Mouse (Mus musculus): ENCODE results near the gene Ctrc.

Gene Ctrc

DNA sequence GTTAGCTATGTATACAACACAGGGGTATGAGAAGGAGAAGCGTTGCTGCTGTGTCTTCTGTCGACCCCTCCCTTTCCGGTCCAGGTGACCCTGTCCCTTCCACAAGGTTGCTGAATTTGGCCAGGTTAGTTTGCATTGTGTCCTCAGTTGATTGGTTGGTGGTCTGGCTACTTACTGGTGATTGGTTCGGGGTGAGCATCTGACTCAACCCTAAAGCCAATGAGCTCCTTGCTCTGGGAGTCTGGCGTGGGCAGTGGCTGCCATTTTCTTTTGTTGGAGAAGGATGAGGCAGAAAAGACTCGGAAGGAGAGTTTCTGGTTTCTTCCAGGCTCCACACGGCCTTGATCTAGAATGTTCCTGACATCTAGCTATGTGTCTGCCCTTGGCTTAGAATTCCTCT, 26.8 kb downstream of the Ctrc start:
- no peak for DNase-seq (ENCODE audit: low read depth, low spot score)

DNA sequence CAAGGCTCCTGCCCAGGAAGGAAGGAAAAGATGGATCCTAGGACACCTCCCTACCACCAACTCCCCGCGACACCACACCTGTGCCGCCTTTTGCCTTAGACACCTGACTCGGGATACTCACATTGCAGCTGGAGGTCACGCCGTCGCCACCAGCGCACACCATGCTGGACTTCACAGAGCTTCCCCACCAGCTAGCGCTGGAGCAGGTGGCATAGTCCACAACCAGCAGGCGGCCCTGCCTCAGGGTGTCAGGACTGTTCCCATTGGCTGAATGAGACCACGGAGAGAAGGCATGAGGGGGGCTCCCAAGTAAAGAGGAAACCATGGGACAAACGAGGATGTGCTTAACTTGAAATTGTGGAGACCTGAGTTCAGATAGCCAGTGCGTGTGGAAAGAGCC, 27.3 kb downstream of the Ctrc start:
- DNase-seq (ENCODE audit: low read depth, low spot score): no peak

DNA sequence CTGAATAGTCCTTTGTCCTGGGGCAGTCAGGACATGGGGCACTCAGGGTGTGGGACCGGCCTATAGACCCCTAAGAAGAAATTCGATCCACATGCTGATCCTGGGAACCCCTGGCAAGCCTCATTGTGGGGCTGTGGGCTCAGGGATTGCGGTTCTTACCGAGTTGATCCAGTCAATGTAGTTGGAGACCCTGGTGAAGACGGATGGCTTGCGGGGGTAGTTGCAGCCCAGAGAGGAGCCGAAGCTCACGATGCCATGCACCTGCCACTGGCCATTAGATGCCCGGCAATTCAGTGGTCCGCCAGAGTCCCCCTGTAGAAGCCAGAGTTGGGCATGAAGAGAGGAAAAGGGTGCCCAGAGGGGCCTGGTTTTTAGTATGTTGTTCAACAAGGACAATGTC, 28.5 kb downstream of the Ctrc start:
- DNase-seq (ENCODE audit: low read depth, low spot score): no peak

DNA sequence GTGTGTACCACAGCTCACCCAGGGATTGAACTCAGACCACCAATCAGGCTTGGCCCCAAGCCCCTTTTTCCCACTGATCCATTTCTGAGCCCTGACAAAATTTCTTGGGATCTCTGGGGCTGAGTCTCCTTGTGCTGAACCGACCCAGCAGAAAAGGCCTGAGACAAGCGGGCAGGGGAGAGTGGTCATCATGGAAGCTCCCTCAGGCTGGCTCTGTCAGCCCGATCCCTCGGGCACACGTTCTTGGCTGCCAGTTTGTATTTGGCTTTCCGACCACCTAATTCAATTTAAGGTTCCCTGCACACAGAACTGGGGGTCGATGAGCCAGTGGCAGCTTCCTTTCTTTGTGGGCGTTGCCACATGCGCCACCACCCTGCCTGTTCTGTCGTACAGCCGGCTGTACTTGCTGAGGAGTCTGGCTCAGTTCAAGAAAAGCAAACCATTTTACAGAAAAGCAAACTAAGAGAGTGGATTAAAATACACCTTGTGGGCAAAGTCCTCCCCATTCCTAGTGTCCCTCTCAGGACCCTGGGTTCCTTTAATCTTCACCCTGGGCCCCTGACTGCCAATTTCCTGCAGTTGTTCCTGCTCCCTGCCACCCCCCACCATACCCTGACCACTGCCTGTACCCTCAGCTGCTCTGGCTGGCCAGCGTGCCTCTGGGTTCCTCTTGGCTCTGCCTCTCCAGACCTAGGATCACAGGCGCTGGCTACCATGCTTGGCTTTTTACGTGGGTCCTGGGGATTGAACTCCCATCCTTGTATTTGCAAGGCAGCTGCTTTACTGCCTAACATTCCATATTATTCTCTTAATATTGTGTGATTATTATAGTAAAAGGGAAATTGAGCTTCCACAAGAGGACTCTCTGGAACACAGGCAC, 29.1 kb downstream of the Ctrc start:
- no peak for DNase-seq (ENCODE audit: low read depth, low spot score)

DNA sequence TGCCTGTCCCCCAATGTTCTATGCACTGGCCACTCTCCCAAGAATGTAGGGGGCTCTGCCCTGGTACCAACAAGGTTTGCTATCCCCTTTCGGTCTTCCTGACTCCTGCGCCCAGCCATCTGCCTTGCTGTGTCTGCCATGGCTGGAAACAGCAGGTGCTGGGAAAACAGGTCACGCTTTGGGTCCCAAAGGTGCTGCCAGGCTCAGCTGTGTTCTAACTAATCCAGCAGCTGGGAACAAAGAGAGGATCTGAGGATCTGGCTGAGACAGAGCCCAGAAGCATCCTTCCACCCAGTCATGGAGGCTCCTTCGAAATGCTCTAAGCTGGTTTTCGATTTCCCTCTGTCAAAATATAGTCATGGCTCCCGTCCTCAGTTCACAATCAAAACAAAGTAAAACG, 29.9 kb downstream of the Ctrc start:
- DNase-seq (ENCODE audit: low read depth, low spot score): no peak

DNA sequence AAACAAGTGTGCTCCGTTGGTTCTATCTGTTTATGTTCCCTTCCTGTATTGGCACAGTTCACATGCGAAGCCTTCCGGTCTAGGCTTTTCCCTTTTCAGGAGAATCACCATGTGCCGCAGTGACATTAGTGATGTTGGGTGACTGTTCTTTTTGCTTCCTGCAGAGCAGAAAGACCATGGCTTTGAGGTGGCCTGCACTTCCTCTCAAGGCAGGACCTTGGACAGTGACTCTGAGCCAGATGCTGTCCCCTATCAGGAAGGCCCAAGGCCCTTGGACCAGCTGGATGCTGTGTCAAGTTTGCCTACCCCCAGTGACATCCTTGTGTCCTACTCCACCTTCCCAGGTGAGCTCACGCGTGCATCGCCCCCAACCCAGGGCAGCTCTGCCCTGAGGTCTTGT, 34.8 kb downstream of the Ctrc start:
- no peak for DNase-seq (ENCODE audit: low read depth, low spot score)

DNA sequence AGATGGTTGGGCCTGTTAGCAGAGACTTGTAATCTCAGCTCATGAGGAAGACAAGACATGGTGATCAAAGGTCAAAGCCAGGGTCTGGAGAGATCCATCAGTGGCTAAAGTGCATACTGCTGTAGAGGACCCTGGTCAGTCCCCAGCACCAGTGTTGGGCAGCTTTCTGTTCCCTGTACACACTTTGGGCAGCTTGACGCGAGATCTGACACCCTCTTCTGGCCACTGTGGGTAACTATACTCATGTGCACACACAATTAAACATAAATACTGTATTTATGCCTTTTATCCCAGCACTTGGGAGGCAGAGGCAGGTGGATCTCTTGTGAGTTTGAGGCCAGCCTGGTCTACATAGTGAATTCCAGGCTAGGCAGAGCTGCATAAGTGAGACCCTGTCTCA, 35.2 kb downstream of the Ctrc start:
- no peak for DNase-seq (ENCODE audit: low read depth, low spot score)

DNA sequence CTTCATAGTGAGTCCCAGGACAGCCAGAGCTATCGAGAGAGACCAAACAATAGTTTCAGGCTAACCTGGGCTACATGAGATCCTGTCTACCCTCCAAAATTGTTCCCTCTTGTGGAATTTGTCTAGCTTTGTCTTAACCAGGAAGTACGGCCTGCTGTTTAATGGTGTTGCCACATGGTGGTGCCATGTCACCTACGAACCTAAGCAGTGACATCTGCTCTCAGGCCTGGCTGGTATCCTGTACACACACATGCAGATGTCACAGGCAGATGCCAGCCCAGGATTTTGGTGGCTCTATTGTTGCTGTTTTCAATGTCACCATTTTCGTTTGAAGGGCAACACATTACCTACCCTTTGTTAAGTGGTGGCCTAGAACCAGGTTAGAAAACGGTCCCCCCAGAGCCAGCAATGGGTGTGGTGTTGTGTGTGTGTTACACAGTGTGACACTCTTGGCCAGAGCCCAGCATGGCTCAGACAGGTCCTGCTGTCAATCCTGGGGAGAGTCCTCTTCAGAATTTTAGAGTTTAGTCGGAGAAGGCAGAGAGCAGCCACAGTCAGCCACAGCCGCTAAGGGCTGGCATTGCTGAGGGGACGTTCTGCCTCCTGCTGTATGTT, 36.2 kb downstream of the Ctrc start:
- peak; percentile 59 for DNase-seq (ENCODE audit: low read depth, low spot score)

DNA sequence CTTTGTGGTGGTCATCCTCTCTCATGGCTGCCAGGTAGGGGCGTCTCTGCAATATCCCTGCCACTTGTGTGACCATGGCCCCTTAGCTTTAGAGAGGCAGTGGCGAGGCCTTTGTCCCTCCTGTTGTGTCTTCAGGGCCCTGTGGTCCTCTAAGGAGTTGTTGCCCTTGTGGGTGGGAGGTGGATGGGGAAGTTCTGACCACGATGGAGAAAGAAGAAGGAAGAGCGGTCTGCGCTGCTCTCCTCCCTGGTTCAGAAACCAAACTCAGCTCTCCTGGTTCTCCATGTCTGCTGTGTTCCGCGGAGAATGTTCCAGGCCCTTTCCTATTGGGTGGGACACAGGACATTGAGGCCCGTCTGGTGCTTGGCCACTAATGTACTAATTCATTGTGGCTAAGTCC, 40.3 kb downstream of the Ctrc start:
- DNase-seq (ENCODE audit: low read depth, low spot score): no peak

DNA sequence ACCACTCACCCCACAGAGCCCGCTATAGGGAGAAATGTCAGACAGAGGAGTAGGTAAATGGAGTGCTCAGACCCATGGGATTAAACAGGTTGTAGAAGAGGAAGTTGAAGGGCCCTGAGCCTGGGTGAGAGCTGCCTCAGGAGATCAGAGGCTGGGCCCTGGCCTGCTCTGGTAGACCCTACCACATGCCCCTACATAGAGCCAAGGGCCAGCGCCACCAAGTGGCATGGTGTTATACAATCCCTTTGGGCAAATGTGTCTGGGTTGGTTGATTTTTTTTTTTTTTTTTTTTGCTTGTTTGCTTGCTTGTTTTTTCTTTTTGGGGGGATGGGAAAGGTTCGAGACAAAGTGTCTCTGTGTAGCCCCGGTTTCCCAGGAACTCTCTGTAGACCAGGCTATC, 42.1 kb downstream of the Ctrc start:
- DNase-seq (ENCODE audit: low read depth, low spot score): no peak

DNA sequence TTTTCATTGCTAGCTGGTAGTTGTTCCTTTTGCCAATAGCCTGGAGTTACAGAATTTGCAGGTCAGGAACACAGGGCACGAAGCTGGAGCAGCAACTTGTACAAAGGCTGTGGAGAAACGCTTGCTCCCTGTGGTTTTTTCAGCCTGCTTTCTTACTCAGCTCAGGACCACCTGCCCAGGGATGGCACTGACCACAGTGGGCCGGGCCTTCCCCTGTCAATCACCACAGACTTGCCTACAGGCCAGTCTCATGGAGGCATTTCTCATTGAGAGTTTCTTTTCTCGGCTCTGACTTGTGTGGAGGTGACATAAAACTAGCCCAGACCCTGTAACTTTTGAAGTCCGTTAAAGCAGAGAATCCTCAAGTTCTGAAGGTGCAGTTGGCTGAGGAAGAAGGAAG, 48.6 kb downstream of the Ctrc start:
- no peak for DNase-seq (ENCODE audit: low read depth, low spot score)

DNA sequence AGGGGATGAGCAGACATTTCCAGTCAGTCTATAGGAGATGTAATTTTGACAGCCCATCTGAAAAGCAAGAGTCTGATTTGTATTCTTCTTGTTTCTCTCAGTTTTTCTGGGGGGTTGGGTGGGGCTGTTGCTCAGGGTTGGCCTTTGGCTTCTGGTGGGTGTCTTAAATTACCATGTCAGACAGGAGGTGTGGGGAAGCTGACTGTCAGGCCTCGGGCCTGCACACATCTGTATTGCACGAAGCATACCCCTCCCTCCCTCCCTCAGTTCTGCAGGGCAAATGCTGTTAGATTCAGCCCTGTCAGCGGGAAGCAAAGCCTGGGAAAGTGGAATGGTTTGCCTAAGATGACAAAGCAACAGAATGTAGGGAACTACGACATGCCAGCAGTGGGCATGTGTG, 49.2 kb downstream of the Ctrc start:
- DNase-seq (ENCODE audit: low read depth, low spot score): no peak

DNA sequence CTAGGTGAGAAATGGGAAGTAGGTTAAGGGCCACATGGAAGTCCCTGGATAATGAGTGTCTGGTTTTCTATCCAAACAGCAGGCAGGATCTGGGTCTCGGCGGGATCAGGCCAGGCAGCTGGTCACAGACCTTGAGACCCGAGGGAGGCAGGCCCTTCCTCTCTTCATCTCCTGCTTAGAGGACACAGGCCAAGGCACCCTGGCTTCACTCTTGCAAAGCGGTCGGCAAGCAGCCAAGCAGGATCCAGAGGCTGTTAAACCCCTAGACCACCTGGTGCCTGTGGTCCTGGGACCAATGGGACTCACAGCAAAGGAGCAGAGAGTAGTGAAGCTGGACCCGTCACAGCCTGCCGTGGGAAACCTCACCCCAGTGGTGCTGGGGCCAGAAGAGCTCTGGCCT, 49.8 kb downstream of the Ctrc start:
- DNase-seq (ENCODE audit: low read depth, low spot score): no peak

DNA sequence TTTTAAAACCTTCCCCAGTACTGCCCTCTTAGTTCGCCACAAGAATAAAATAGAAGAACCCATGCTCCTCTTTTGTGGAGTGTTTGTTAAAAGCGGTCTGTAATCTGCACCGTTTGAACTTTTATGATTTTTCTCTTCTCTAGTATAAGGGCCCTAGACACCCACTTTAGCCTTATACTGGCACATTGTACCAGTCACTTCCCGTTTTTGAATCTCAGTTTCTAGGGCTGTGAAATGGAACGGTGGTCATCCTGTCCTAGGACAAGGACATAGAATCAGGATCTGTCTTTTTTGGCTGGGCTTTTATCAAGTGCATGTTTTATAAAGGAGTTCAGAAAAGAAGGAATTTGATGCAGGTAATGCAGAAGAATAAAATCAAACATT, 52.0 kb downstream of the Ctrc start:
- no peak for DNase-seq (ENCODE audit: low read depth, low spot score)

DNA sequence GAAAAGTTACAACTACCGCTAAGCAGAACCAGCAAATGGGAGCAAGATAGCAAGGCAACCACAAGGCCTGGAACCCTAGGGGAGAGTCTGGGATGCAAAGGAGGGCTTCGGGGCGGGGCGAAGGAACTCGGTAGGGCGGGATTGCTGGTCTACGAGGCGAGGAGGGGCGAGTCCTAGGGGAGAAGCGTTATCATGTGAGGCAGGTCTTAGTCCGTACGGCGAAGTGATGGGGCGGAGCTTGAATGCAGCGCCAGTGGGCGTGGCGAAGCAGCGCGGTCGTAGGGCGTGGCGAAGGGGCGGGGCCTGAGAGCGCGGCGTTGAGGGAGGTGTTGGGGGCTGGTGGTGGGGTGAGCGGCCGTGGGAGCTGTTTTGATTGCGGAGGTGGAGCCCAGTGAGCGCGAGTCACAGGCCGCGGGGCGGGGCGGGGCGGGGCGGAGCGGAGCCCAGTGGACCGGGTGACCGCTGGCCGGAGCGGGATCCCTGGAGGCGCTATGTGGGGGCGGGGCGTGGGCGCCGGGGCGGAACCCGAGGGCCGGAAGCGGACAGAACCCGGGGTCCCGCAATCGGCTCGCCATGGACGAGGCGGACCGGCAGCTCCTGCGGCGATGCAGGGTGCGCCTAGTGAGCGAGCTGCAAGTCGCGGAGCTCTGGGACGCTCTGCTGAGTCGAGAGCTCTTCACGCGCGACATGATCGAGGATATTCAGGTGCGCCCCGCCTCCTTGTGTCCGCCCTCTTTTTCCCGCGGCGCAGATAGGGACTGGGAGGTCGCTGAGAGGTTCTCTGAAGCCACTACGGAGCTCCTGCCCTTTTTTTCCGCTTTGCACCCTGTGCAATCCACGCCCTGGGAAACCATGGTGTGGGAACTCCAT, 52.6 kb downstream of the Ctrc start, which contains the start of gene Casp9:
TSS of gene Casp9 (plus strand) at position 331 of the 870 bp plus-strand sequence.
- peak; percentile 96 for DNase-seq (ENCODE audit: low read depth, low spot score)

DNA sequence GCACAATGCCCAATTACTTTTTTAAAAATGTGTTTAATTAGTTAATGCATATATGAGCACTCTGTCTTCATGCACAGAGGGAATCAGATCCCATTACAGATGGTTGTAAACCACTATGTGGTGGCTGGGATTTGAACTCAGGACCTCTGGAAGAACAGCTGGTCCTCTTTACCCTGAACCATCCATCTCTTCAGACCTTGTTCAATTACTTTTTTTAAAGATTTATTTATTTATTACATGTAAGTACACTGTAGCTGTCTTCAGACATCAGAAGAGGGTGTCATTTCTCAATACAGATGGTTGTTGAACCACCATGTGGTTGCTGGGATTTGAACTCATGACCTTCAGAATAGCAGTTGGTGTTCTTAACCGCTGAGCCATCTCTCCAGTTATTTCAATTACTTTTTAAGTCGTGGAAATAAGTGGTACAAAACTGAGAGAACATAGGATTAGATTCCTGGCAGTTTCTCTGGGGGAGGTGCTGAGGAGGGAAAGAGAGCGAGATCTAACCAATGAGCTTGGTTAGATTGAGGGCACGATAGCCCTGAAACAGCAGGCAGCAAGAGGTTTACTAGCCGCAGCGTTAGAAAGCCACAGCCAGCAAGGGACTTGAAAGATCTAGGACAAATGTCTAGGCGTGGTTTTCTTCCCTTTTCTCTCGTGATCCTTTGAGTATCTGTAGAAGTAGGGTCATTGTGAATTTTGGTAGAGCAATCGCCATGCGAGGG, 53.4 kb downstream of the Ctrc start:
- DNase-seq (ENCODE audit: low read depth, low spot score): peak; percentile 41

DNA sequence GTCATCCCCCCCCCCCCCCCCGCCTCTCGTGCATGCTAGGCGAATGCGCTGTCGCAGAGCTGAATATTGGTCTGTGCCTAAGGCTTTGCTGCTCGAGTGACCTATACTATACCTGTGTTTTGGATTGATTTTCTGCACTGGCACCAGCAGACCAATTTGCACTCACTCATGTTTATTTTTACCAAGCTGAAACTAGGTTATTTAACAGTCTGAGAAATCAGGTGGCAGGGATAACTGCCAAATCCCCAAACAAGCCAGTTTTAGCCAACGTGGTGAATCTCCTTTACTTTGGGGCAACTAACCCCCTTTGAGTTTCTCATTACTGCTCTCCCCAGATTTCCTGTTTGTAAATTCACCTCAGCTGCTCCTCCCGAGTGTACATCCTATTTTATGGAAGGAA, 54.2 kb downstream of the Ctrc start:
- DNase-seq (ENCODE audit: low read depth, low spot score): no peak

DNA sequence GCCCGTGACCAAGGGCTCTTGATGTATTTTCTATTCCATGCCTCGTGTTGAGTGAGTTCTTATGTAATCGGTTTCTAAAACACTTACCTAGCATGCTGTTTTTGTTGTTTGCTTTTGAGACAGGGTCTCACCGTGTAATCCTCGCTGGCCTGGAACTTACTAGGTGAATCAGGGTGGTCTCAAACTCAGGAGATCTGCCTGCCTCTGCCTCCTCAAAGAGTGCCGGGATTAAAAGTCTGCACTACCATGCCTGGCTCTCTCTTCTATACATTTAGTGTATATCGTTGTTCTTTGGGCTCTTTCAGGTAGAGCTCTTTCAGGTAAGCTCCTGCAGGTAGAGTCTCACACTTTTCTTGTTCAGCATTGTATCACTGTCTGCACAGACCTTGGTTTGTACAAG, 54.7 kb downstream of the Ctrc start:
- no peak for DNase-seq (ENCODE audit: low read depth, low spot score)

DNA sequence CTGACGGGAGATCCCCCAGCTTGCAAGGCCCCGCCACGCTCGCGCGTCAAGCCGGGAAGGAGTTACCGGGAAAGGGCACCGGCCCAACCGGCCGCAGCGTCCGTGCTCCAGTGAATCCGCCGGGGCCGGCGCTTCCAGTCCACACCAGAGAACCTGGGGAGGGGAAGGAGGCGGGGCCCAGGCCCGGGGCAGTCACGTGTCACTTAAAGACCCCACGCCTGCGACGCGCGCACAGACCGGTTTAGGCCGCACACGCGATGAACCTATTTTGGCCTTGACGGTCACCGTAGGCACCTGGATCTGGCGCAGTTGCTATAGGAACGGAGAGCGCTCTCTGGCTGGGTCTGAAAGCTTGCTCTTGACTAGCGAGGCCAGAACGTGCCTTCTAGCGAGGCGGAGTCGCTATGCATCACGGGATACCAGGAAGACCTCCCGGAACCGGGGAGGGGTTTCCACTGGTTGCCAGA, 55.6 kb downstream of the Ctrc start, which contains the start of gene Dnajc16:
TSS of gene Dnajc16 (minus strand) at position 408 of the 467 bp plus-strand sequence.
- peak; percentile 100 for DNase-seq (ENCODE audit: low read depth, low spot score)

DNA sequence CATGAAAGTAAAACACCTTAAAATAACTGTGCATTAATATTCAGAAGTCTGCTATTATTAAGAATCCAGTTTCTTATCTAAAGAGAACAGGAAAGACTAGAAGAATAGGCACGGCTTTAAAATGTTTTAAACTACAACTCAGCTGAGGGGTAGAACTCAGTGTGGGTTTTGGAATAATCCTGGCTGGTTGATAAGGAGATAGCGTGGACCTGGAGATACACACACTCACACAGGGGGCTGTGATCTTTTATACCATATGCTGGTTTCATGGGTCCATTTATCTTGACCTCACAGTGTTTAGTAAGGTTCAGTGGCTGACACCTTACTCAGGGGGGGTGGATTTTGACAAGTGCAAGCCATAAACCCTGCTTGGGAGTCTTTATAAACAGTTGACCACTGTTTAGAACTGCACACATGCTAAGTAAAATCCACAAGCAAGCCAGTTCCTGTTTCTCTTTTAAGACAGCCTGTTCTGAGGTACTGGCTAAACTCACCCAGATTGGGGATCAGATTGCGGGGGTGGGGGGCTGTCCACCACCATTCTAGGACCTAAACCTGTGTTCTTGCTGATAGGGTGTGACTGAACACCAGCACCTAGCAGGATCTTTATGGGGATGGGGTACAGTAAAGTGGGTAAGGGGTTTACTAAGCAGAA, 56.5 kb downstream of the Ctrc start:
- no peak for DNase-seq (ENCODE audit: low read depth, low spot score)

DNA sequence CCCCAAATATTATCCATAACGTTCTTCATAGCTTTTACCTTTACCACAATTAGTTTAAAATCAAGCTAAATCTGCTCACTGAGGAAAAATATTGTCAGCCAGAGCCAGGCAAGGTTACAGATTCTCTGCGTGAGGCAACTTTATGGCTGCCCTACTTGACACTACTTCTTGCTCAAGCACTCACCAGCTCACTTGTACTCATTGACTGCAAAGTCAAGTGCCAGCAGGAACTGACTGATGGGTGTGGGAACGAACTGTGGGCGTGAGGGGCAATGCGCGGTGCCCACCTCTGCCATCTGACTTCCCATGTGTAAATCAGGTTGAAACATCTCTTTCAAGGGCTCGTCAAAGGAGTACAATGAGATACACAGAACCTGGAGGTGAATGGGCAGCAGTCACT, 58.7 kb downstream of the Ctrc start:
- no peak for DNase-seq (ENCODE audit: low read depth, low spot score)
